Mouse (Mus musculus): ENCODE results near the gene 1700066M21Rik. TPM values are rescaled to one million over a fixed set of nuclear protein-coding genes. Genes with fewer than 3 reads are reported as not detected.
A peak's percentile ranks its signal among the peaks of the same experiment; 100 is the strongest.

Gene 1700066M21Rik
- polyA plus RNA-seq, 1 experiment from 2014 or later: 6.8 TPM

DNA sequence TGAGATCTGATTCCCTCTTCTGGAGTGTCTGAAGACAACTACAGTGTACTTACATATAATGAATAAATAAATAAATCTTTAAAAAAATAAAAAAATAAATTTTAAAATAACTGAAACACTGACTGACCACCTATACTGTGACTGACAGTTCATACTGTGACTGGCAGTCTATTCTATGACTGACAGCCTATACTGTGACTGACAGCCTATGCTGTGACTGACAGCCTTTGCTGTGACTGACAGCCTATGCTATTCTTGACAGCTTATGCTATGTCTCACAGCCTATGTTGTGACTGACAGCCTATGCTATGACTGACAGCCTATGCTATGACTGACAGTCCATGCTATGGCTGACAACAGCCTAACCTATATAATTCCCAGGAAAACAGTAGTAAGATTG is 29.9 kb upstream of the 1700066M21Rik start:
- Histone ChIP-seq H3K36me3 (ENCODE audit: control insufficient read depth, insufficient read depth) (no peaks in the 10 kb centered on the region), H3K4me3 (ENCODE audit: low read depth, low read length) (no peak overlapping the region), H3K4me1 (ENCODE audit: control insufficient read depth, low read depth, low read length) (no peaks in the 10 kb centered on the region), H3K9me3 (replicated peaks; ENCODE audit: control insufficient read depth, low read length) (no peaks in the 10 kb centered on the region), H3K4me2 (ENCODE audit: low read depth, low read length) (no peak overlapping the region), H3K9ac (ENCODE audit: low read depth, low read length) (no peak overlapping the region), H3K27ac (ENCODE audit: low read length) (no peak overlapping the region), H3K27me3 (ENCODE audit: control insufficient read depth, insufficient read depth, low read depth, low read length) (no peaks in the 10 kb centered on the region)
- no peak for ATAC-seq (ENCODE audit: low read depth)

DNA sequence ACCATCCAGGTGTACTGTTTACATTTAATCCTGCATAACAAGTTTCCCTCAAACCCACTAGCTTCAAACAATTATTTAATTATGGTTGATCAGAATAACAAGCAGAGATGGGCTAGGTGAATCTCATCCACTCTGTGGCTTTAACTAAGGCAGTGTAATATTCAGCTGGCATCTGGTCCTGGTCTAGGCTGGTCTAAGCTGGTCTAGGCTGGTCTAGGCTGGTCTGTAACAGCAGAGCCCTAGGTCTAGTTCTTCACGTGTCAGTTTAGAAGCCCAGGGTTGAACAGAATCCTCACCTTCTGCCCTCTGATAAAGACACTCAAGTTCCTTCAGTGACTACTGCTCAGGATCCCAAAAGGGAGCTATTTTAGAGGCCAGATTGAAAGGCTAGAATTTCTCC is 25.5 kb upstream of the 1700066M21Rik start:
- no peak overlapping the region for H3K4me3 ChIP-seq (ENCODE audit: low read depth, low read length)
- H3K4me2 ChIP-seq (ENCODE audit: low read depth, low read length): no peak overlapping the region
- WGBS (ENCODE audit: insufficient replicate concordance): 42% methylated on average over 1 of the region's 1 CpGs
- no peaks in the 10 kb centered on the region for H3K9me3 ChIP-seq (replicated peaks; ENCODE audit: control insufficient read depth, low read length)
- no peaks in the 10 kb centered on the region for H3K36me3 ChIP-seq (ENCODE audit: control insufficient read depth, insufficient read depth)
- ATAC-seq (ENCODE audit: low read depth): no peak
- H3K4me1 ChIP-seq (ENCODE audit: control insufficient read depth, low read depth, low read length): no peaks in the 10 kb centered on the region
- no peak overlapping the region for H3K27ac ChIP-seq (ENCODE audit: low read length)
- H3K9ac ChIP-seq (ENCODE audit: low read depth, low read length): no peak overlapping the region
- no peaks in the 10 kb centered on the region for H3K27me3 ChIP-seq (ENCODE audit: control insufficient read depth, insufficient read depth, low read depth, low read length)

DNA sequence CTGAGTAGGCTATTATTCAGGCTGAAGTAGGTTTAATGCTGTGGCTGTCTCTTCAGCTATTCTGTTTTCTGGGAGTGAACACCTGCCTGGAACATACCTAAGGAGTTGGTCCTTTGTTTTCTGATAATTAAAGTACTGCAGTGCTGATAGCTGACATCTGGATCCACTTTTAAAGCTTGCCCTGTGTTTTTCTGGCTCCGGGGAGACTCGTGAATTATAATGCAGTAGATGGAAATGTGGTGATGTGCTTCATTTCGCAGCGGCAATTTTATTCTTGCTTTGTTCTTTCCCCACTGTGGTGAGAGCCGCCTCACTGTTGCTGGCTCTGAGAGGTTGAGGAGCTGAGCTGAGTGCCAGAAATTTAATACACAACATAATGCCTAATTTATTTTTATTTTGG is 18.9 kb upstream of the 1700066M21Rik start:
- ATAC-seq (ENCODE audit: low read depth): no peak
- Histone ChIP-seq H3K27ac (ENCODE audit: low read length) (no peak overlapping the region), H3K4me2 (ENCODE audit: low read depth, low read length) (no peak overlapping the region), H3K9me3 (replicated peaks; ENCODE audit: control insufficient read depth, low read length) (no peaks in the 10 kb centered on the region), H3K9ac (ENCODE audit: low read depth, low read length) (no peak overlapping the region), H3K36me3 (ENCODE audit: control insufficient read depth, insufficient read depth) (no peaks in the 10 kb centered on the region), H3K27me3 (ENCODE audit: control insufficient read depth, insufficient read depth, low read depth, low read length) (no peaks in the 10 kb centered on the region), H3K4me1 (ENCODE audit: control insufficient read depth, low read depth, low read length) (no peaks in the 10 kb centered on the region), H3K4me3 (ENCODE audit: low read depth, low read length) (no peak overlapping the region)
- WGBS (ENCODE audit: insufficient replicate concordance): 77% methylated on average over 5 of the region's 5 CpGs

DNA sequence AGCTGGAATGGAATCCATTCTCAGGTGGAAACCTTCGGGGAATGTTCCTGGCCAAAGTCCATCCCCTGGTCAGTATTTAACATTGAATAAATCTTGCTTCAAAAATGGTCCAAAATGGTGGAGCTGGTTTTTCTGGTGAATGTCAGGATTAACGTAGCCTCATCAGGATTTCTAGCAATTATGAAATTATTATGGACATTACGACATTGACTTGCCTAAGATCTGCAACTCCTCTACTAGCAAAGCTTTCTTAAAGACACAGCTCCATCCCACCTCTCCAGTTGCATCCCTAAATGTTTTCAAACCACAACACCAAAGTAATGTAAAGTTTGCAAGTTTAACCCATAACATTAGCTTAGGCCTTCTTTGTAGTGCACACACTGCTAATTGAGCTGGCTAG is 10.0 kb upstream of the 1700066M21Rik start:
- Histone ChIP-seq H3K9ac (ENCODE audit: low read depth, low read length) (no peak overlapping the region), H3K27ac (ENCODE audit: low read length) (no peak overlapping the region), H3K4me1 (ENCODE audit: control insufficient read depth, low read depth, low read length) (no peaks in the 10 kb centered on the region), H3K4me3 (ENCODE audit: low read depth, low read length) (no peak overlapping the region), H3K36me3 (ENCODE audit: control insufficient read depth, insufficient read depth) (no peaks in the 10 kb centered on the region), H3K27me3 (ENCODE audit: control insufficient read depth, insufficient read depth, low read depth, low read length) (no peaks in the 10 kb centered on the region), H3K4me2 (ENCODE audit: low read depth, low read length) (no peak overlapping the region), H3K9me3 (replicated peaks; ENCODE audit: control insufficient read depth, low read length) (no peaks in the 10 kb centered on the region)
- ATAC-seq (ENCODE audit: low read depth): no peak
- WGBS (ENCODE audit: insufficient replicate concordance): 79% methylated on average over 3 of the region's 3 CpGs

DNA sequence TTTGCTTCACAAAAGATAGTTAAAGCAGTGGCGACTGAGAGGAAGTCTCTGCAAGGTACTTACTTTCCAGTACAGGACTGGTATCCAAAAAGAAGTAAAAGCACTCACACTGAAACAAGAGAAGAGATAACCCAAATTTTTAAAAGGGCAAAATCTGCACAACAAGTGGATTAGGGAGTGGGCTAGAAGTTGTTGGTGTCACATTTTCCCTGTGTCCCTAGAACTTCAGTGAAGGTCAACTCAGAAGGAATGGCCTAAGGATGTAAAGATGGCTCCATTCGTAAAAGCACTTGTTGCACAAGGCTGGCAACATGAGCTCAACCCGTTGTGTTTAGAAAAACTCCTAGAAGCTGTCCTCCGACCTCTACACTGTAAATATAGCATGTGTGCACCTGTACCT is 8.3 kb upstream of the 1700066M21Rik start:
- Histone ChIP-seq H3K27ac (ENCODE audit: low read length) (no peak overlapping the region), H3K9me3 (replicated peaks; ENCODE audit: control insufficient read depth, low read length) (no peaks in the 10 kb centered on the region), H3K9ac (ENCODE audit: low read depth, low read length) (no peak overlapping the region), H3K36me3 (ENCODE audit: control insufficient read depth, insufficient read depth) (no peaks in the 10 kb centered on the region), H3K4me2 (ENCODE audit: low read depth, low read length) (no peak overlapping the region), H3K27me3 (ENCODE audit: control insufficient read depth, insufficient read depth, low read depth, low read length) (no peaks in the 10 kb centered on the region), H3K4me1 (ENCODE audit: control insufficient read depth, low read depth, low read length) (no peaks in the 10 kb centered on the region), H3K4me3 (ENCODE audit: low read depth, low read length) (no peak overlapping the region)
- 52% methylated on average over 4 of the region's 4 CpGs for WGBS (ENCODE audit: insufficient replicate concordance)
- ATAC-seq (ENCODE audit: low read depth): no peak

DNA sequence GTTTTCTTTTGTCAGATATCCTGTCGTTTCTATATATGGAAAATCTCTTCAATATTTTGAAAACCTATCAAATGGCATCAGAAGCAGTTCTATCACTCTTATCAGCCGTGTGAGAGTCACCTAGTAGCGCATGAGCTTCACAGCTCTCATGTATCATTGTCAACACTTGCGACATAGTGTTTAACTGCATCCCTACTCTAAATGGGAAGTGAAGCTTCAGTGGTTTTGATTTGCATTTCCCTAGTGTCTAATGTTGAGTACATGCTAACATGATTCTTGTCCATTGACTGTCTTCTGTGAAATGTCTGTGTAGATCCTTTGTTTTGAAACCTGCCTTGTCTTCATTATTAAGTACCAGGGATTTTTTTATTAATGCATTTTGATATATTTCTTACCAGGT is 7.0 kb upstream of the 1700066M21Rik start:
- Histone ChIP-seq H3K4me1 (ENCODE audit: control insufficient read depth, low read depth, low read length) (no peaks in the 10 kb centered on the region), H3K9me3 (replicated peaks; ENCODE audit: control insufficient read depth, low read length) (no peaks in the 10 kb centered on the region), H3K9ac (ENCODE audit: low read depth, low read length) (no peak overlapping the region), H3K36me3 (ENCODE audit: control insufficient read depth, insufficient read depth) (no peaks in the 10 kb centered on the region), H3K27me3 (ENCODE audit: control insufficient read depth, insufficient read depth, low read depth, low read length) (no peaks in the 10 kb centered on the region), H3K27ac (ENCODE audit: low read length) (no peak overlapping the region), H3K4me2 (ENCODE audit: low read depth, low read length) (no peak overlapping the region), H3K4me3 (ENCODE audit: low read depth, low read length) (no peak overlapping the region)
- ATAC-seq (ENCODE audit: low read depth): no peak
- WGBS (ENCODE audit: insufficient replicate concordance): 44% methylated on average over 4 of the region's 4 CpGs

DNA sequence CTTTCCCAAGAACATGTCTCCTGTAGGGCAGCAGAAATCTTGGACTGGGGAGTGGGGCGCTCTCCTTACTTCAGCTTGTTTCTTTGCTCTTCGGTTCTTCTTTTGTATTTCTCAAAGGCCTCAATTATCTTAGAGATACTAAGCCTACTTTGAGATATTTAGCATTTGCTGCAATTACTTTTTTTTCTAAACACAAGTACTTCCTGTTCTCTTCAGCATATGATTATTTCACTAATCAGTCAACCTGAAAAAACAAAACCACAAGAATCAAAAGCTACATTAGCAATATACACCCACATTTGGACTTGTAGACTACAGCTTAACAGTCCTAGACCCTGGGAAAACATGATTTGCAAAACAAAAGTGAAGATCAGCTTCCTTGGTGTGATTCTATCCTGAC is 2.1 kb upstream of the 1700066M21Rik start:
- Histone ChIP-seq H3K27ac (ENCODE audit: low read length) (no peak overlapping the region), H3K4me1 (ENCODE audit: control insufficient read depth, low read depth, low read length) (peaks cover 10% of the 10 kb centered on the region), H3K36me3 (ENCODE audit: control insufficient read depth, insufficient read depth) (no peaks in the 10 kb centered on the region), H3K4me2 (ENCODE audit: low read depth, low read length) (no peak overlapping the region), H3K4me3 (ENCODE audit: low read depth, low read length) (no peak overlapping the region), H3K9ac (ENCODE audit: low read depth, low read length) (no peak overlapping the region), H3K27me3 (ENCODE audit: control insufficient read depth, insufficient read depth, low read depth, low read length) (no peaks in the 10 kb centered on the region), H3K9me3 (replicated peaks; ENCODE audit: control insufficient read depth, low read length) (no peaks in the 10 kb centered on the region)
- ATAC-seq (ENCODE audit: low read depth): no peak
- WGBS (ENCODE audit: insufficient replicate concordance): 80% methylated on average over 2 of the region's 2 CpGs

DNA sequence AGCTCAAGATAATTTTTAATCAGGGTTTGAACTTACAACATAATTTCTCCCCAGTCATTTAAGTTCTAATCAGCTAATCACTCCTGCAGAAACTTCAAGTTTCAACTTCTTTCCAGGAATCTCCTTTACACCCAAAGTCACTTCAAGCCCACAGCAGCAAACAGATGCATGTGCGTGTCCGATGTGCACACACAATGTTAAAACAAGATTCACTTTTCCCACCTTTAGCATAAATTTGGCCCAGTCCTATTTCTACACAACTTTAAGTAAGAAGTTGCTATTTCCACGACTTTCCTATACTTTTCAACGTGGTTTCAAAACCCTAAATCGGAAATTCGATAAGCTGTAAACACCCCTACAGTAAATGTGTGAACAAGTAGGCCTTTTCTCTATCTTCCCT is 614 bp upstream of the 1700066M21Rik start:
- Histone ChIP-seq H3K27ac (ENCODE audit: low read length) (peak overlapping the region; percentile 49; the same call in 1 of the 2 replicates), H3K36me3 (ENCODE audit: control insufficient read depth, insufficient read depth) (no peaks in the 10 kb centered on the region), H3K4me2 (ENCODE audit: low read depth, low read length) (peak overlapping the region; percentile 88), H3K27me3 (ENCODE audit: control insufficient read depth, insufficient read depth, low read depth, low read length) (no peaks in the 10 kb centered on the region), H3K4me3 (ENCODE audit: low read depth, low read length) (peak overlapping the region; percentile 97), H3K4me1 (ENCODE audit: control insufficient read depth, low read depth, low read length) (peaks cover 10% of the 10 kb centered on the region), H3K9ac (ENCODE audit: low read depth, low read length) (peak overlapping the region; percentile 69), H3K9me3 (replicated peaks; ENCODE audit: control insufficient read depth, low read length) (no peaks in the 10 kb centered on the region)
- 45% methylated on average over 6 of the region's 6 CpGs for WGBS (ENCODE audit: insufficient replicate concordance)
- no peak for ATAC-seq (ENCODE audit: low read depth)

DNA sequence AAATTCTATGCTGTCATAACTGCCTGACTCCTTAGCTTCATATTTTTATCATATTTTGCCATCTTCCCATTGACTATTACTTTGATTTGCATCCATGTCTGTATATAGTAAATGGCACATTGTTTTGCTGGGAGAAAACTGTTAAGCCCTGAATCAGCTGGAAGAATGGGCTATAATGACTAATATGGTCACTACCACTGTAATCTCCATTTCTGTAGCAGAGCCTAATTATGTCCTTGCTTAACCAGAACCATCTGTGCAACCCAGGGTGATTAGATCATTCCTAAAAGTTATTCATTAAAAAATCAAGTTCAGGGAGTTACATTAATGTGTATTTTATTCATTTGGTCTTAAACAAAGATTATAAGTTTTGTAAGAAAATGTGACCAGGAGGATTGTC is 9.1 kb downstream of the 1700066M21Rik start:
- H3K4me3 ChIP-seq (ENCODE audit: low read depth, low read length): no peak overlapping the region
- H3K9ac ChIP-seq (ENCODE audit: low read depth, low read length): no peak overlapping the region
- no peaks in the 10 kb centered on the region for H3K27me3 ChIP-seq (ENCODE audit: control insufficient read depth, insufficient read depth, low read depth, low read length)
- no peaks in the 10 kb centered on the region for H3K36me3 ChIP-seq (ENCODE audit: control insufficient read depth, insufficient read depth)
- H3K4me2 ChIP-seq (ENCODE audit: low read depth, low read length): no peak overlapping the region
- no peak for ATAC-seq (ENCODE audit: low read depth)
- H3K4me1 ChIP-seq (ENCODE audit: control insufficient read depth, low read depth, low read length): no peaks in the 10 kb centered on the region
- H3K27ac ChIP-seq (ENCODE audit: low read length): no peak overlapping the region
- no peaks in the 10 kb centered on the region for H3K9me3 ChIP-seq (replicated peaks; ENCODE audit: control insufficient read depth, low read length)

DNA sequence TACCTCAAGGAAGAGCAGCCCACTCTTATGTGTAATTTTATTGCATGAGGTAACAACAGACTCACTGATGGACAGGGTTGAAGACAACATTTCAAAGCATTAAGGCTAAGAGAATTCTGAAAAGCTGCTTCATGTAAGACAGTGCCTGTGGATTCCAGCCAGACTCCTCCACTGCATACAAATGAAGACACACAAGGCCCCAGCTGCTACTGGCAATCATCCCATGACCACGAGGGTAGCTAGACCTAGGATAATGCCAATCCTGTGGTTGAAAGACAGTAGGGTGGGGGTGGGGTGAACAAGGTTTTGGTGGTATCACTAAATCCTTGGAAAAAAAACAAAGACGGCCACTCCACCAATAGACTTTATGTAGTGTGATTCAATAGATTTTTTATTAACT is 10.5 kb downstream of the 1700066M21Rik start:
- Histone ChIP-seq H3K4me3 (ENCODE audit: low read depth, low read length) (no peak overlapping the region), H3K4me1 (ENCODE audit: control insufficient read depth, low read depth, low read length) (no peaks in the 10 kb centered on the region)

More for the DNA sequence above, 10.5 kb downstream of the 1700066M21Rik start:
- Histone ChIP-seq H3K27me3 (ENCODE audit: control insufficient read depth, insufficient read depth, low read depth, low read length) (no peaks in the 10 kb centered on the region), H3K36me3 (ENCODE audit: control insufficient read depth, insufficient read depth) (no peaks in the 10 kb centered on the region), H3K9ac (ENCODE audit: low read depth, low read length) (no peak overlapping the region), H3K27ac (ENCODE audit: low read length) (no peak overlapping the region), H3K4me2 (ENCODE audit: low read depth, low read length) (no peak overlapping the region), H3K9me3 (replicated peaks; ENCODE audit: control insufficient read depth, low read length) (no peaks in the 10 kb centered on the region)
- 55% methylated on average over 2 of the region's 2 CpGs for WGBS (ENCODE audit: insufficient replicate concordance)
- no peak for ATAC-seq (ENCODE audit: low read depth)
